Mouse (Mus musculus) MEL-GATA-1-ER (cell line): ENCODE data around the gene Raet1e.
"Not testable (repeated sequence)": the region's sequence is repeated elsewhere in the genome, so short reads cannot be mapped to it uniquely, and the experiment has no call there.

Experiments used
- DNase-seq: peaks from one replicate; pipeline ENCODE4 v3.0.0-alpha.2; 2012; ENCODE audit warnings: low read depth; ENCODE audit errors: extremely low read depth

The Raet1e gene

GRCm38 (mm10) chr10:22360957-22361356 is 202.6 kb downstream of the Raet1e start:
- DNase-seq: not testable (repeated sequence)

GRCm38 (mm10) chr10:22361415-22362352 is 203.3 kb downstream of the Raet1e start:
- DNase-seq: not testable (repeated sequence)

- DNase-seq: not testable (repeated sequence)
Measured at GRCm38 (mm10) chr10:22362466-22362865, 204.1 kb downstream of the Raet1e start.

- DNase-seq: not testable (repeated sequence)
Measured at GRCm38 (mm10) chr10:22364915-22365314, 206.5 kb downstream of the Raet1e start.

- DNase-seq: not testable (repeated sequence)
Measured at GRCm38 (mm10) chr10:22381226-22381625, 222.9 kb downstream of the Raet1e start.

- not testable (repeated sequence) for DNase-seq
Measured at GRCm38 (mm10) chr10:22390146-22390545, 231.8 kb downstream of the Raet1e start.

GRCm38 (mm10) chr10:22391616-22392015 is 233.2 kb downstream of the Raet1e start:
- DNase-seq: not testable (repeated sequence)

GRCm38 (mm10) chr10:22393028-22393824 is 234.9 kb downstream of the Raet1e start:
- not testable (repeated sequence) for DNase-seq

- not testable (repeated sequence) for DNase-seq
Measured at GRCm38 (mm10) chr10:22396680-22397079, 238.3 kb downstream of the Raet1e start.

- DNase-seq: peak; percentile 30
Measured at GRCm38 (mm10) chr10:22402225-22402917, 244.0 kb downstream of the Raet1e start.

- peak; percentile 19 for DNase-seq
Measured at GRCm38 (mm10) chr10:22413702-22414494, 255.5 kb downstream of the Raet1e start.
